Mouse (Mus musculus) liver, embryonic 14.5 days (tissue): ENCODE data around the gene Klhl6. TPM values are rescaled to one million over a fixed set of nuclear protein-coding genes. Genes with fewer than 3 reads are reported as not detected.

ENCODE experiments used
- ATAC-seq: fragments of 200-750 bp; cut with Nextera tagmentation; 2 replicates; pipeline ENCODE4 v1.8.0; 2017; ENCODE audit warnings: moderate number of reproducible peaks, mild to moderate bottlenecking, moderate library complexity; ENCODE audit not compliant: insufficient read depth
- DNase-seq, 3 experiments: peaks; one replicate each; pipeline ENCODE4 v3.0.0-alpha.2; 2012 to 2013; ENCODE audit warnings: low read depth in 3 of 3, low spot score in 3 of 3
- H3K27ac ChIP-seq: fragments of 300-500 bp; sonication (generic); 2 replicates; pipeline ENCODE4 v1.5.1; 2014; ENCODE audit warnings: moderate library complexity, mild to moderate bottlenecking, control low read depth, inconsistent platforms
- H3K27me3 ChIP-seq: fragments of 300-500 bp; sonication (generic); 2 replicates; pipeline ENCODE4 v1.6.1; 2014; ENCODE audit warnings: mild to moderate bottlenecking, low read length, moderate library complexity; ENCODE audit not compliant: control insufficient read depth, insufficient read depth
- H3K36me3 ChIP-seq: fragments of 300-500 bp; sonication (generic); replicated peaks from 2 replicates; pipeline ENCODE4 v1.6.1; 2014; ENCODE audit warnings: low read depth; ENCODE audit not compliant: control insufficient read depth, insufficient read depth
- H3K4me1 ChIP-seq, 2 experiments: fragments of 200-500 bp in 1 of 2; fragments of 300-500 bp in 1 of 2; sonication (generic) in 1 of 2; replicated peaks; 2 replicates each; pipeline ENCODE4 v1.6.1; 2012 to 2014; ENCODE audit warnings: antibody characterized with exemption in 1 of 2, inconsistent platforms in 1 of 2, low read length in 1 of 2; ENCODE audit not compliant: control insufficient read depth in 2 of 2, insufficient read depth in 2 of 2
- H3K4me2 ChIP-seq: fragments of 300-500 bp; sonication (generic); 2 replicates; pipeline ENCODE4 v1.6.1; 2014; ENCODE audit warnings: low read depth, mild to moderate bottlenecking, control low read depth, moderate library complexity
- H3K4me3 ChIP-seq, 2 experiments: fragments of 200-500 bp in 1 of 2; fragments of 300-500 bp in 1 of 2; sonication (generic) in 1 of 2; 2 replicates each; pipeline ENCODE4 v1.5.1; 2012 to 2014; ENCODE audit warnings: low read depth in 2 of 2, low read length in 2 of 2, mild to moderate bottlenecking in 2 of 2, control low read depth in 1 of 2, inconsistent platforms in 1 of 2, moderate library complexity in 1 of 2; ENCODE audit not compliant: insufficient read depth in 1 of 2
- H3K9ac ChIP-seq: fragments of 300-500 bp; sonication (generic); replicated peaks from 2 replicates; pipeline ENCODE4 v1.6.1; 2014; ENCODE audit warnings: mild to moderate bottlenecking, control low read depth, moderate library complexity
- H3K9me3 ChIP-seq: fragments of 300-500 bp; sonication (generic); 2 replicates; pipeline ENCODE4 v1.6.1; 2016; ENCODE audit warnings: low read length, mixed read lengths; ENCODE audit not compliant: control insufficient read depth
- CTCF ChIP-seq: IDR thresholded peaks from 2 replicates; pipeline ENCODE4 v1.5.1; 2016; ENCODE audit warnings: antibody characterized with exemption, low read depth, control low read depth
- EP300 ChIP-seq: IDR thresholded peaks from 2 replicates; pipeline ENCODE4 v1.6.1; 2016; ENCODE audit warnings: antibody characterized with exemption, low read depth
- WGBS: fragments of 180-500 bp; shearing (Covaris S2); extraction: QIAGEN DNeasy Blood & Tissue Kit; methylation state at CpG from one replicate; pipeline ENCODE4 v1.1.7; 2014; ENCODE audit not compliant: insufficient replicate concordance; 5-methylcytosine and 5-hydroxymethylcytosine counted together
- polyA plus RNA-seq, 2 experiments: library from polyadenylated mRNA; depleted of rRNA in 1 of 2; stranded (reverse) in 1 of 2; unstranded in 1 of 2; fragments of >200 nt; fragmentation: Nextera tagmentation in 1 of 2; extraction: Ambion mirVana in 1 of 2; gene quantifications; 2 replicates each; pipeline versions ENCODE4 v1.2.1 to v1.2.3; 2012 to 2014

The Klhl6 gene
- polyA plus RNA-seq, 2 experiments, result 5.0 to 8.2 TPM

DNA sequence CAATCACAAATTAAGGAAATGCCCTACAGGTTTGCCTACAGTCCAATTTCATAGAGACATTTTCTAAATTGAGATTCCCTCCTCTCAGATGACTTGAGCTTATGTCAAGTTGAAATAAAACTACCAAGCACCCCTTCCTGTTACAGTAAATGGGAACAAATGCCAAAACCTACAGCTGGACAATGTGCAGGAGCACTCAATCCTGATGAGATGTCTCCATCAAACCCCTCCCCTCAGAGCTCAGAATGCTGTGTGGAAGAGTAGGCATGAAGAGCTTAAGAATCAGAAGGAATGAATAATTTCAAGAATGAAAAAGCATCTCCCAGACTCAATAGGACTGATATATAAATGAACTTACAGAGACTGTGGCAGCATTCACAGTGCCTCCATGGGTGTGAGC lies 7.7 kb upstream of the Klhl6 start:
- no peaks in the 10 kb centered on the region for H3K4me1 ChIP-seq
- H3K4me2 ChIP-seq, result no peak overlapping the region
- H3K27ac ChIP-seq, result no peak overlapping the region
- no peaks in the 10 kb centered on the region for H3K36me3 ChIP-seq
- DNase-seq (no peak), ATAC-seq (no peak)
- TF ChIP-seq CTCF, result no peak
- TF ChIP-seq EP300, result no peak
- no peaks in the 10 kb centered on the region for H3K9me3 ChIP-seq
- no peak overlapping the region for H3K9ac ChIP-seq
- H3K27me3 ChIP-seq, result no peaks in the 10 kb centered on the region
- no peak overlapping the region for H3K4me3 ChIP-seq

DNA sequence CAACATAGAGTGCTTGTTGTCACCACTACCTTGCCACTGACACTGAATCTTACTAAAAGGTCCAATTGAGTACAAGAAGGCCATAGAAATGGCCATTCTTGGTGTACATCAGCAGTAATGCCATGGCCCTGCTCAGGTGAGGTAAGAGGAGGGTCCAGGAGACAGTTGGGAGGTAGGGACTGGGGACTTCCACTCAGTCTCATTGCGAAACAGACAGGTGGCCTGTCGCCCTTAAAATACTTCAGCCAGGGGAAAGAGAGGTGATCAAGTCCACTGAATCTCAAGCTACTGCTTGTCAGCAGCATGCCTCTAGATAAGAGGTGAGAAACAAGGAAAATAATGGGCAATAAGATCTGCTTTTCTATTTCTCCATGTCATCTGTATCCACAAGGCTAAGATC lies 4.8 kb upstream of the Klhl6 start:
- TF ChIP-seq CTCF, result no peak
- TF ChIP-seq EP300, result no peak
- Histone ChIP-seq H3K9me3 (no peaks in the 10 kb centered on the region), H3K9ac (no peak overlapping the region), H3K4me3 (no peak overlapping the region), H3K27me3 (no peaks in the 10 kb centered on the region), H3K36me3 (no peaks in the 10 kb centered on the region), H3K4me2 (no peak overlapping the region), H3K27ac (no peak overlapping the region), H3K4me1 (no peaks in the 10 kb centered on the region)
- 48% methylated on average over 2 of the region's 2 CpGs for WGBS
- no peak for DNase-seq
- no peak for ATAC-seq

DNA sequence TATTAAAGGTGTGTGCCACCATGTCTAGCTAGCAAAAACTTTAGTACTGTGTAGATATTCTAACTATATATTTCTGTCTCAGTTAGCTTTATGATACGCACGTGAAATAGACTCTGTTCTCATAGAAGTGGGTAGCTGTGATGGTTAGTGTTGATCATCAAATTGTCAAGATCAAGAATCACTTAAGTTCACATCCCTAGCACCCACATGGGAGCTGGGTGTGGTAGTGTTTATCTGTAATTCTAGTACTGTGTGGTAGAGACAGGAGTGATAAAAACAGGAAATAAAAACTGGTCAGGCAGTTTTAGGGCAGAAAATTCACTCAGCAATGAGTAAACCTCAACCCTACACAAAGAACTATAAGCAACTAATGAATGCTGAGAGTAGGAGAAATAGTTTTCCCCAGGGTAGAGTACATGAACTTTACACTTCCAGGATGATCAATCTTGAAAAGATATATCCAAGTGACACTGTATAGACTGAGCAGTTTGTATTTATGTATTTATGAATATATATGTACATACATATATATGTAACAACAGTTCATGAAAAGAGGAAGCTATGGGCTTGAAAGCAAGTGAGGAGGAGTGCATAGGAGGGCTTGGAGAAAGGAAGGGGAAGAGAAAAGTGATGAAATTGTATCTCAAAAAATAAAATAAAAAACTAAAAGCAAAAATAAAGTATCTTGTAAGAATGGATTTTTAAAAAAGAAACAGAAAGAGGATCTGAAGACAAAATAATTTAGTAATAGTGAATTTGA lies 2.2 kb upstream of the Klhl6 start:
- Histone ChIP-seq H3K36me3 (no peaks in the 10 kb centered on the region), H3K27ac (no peak overlapping the region), H3K9me3 (no peaks in the 10 kb centered on the region), H3K4me3 (no peak overlapping the region), H3K9ac (no peak overlapping the region), H3K4me2 (no peak overlapping the region), H3K27me3 (no peaks in the 10 kb centered on the region), H3K4me1 (peaks cover 0 to 3% of the 10 kb centered on the region in 2 experiments; a peak in 2 of 4 replicates)
- ATAC-seq (no peak), DNase-seq (no peak)
- WGBS, result 53% methylated on average over 2 of the region's 2 CpGs
- TF ChIP-seq EP300 (no peak), CTCF (no peak)

DNA sequence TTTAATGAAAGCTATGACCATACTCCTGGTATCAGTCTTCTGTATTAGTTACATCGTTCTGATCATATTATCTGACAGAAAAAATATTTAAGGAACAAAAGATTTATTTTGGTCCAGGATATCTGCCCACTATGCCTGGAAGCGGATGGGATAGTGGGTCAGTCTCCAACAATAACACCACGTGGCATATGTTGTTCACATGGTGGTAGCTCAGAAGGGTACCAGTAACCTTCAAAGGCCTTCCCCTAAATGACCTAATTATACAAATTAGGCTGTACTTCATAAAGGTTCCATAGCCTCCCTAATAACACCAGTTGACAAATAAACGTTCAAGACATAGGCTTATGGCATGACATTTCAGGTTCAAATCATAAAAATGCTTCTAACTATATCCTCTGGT lies 722 bp upstream of the Klhl6 start:
- DNase-seq, result no peak
- peaks cover 0 to 3% of the 10 kb centered on the region in 2 experiments; a peak in 2 of 4 replicates for H3K4me1 ChIP-seq
- H3K27me3 ChIP-seq, result no peaks in the 10 kb centered on the region
- H3K4me2 ChIP-seq, result no peak overlapping the region
- no peak for ATAC-seq
- TF ChIP-seq CTCF (no peak), EP300 (no peak)
- no peak overlapping the region for H3K4me3 ChIP-seq
- H3K9ac ChIP-seq, result no peak overlapping the region
- 56% methylated on average over 4 of the region's 4 CpGs for WGBS
- H3K27ac ChIP-seq, result no peak overlapping the region
- H3K36me3 ChIP-seq, result no peaks in the 10 kb centered on the region
- H3K9me3 ChIP-seq, result no peaks in the 10 kb centered on the region

DNA sequence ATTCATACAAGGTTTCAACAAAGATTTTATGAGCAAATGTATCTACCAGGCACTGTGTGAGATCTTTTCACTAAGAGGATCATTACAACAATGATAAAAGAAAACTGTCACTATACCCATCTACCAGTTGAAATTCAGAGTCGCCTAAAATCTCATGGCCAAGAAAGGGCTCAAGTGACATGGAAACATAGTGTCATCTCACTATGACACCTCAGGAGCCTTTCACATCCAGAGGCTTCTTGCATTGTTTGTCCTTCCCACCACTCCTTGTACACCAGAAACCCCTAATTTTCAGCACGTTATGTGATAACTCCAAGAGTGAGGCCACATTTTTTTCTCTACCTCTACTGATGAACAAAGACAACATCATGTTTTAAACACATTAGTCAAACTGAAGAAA lies 1.2 kb downstream of the Klhl6 start:
- Histone ChIP-seq H3K4me3 (peak overlapping the region; percentile 4 to 5; a peak in 3 of 4 replicates), H3K27ac (no peak overlapping the region), H3K4me2 (peak overlapping the region; percentile 14; the same call in 1 of the 2 replicates), H3K9ac (no peak overlapping the region), H3K4me1 (peaks cover 0 to 3% of the 10 kb centered on the region in 2 experiments; a peak in 2 of 4 replicates), H3K36me3 (no peaks in the 10 kb centered on the region), H3K27me3 (no peaks in the 10 kb centered on the region), H3K9me3 (no peaks in the 10 kb centered on the region)
- ATAC-seq (no peak), DNase-seq (no peak)
- WGBS, result 24% methylated on average over 2 of the region's 2 CpGs
- no peak for TF ChIP-seq EP300
- no peak for TF ChIP-seq CTCF
